Mouse (Mus musculus) layer of hippocampus, adult 11-12 months (tissue): ENCODE results near the gene Gpr150.

Experiments
- DNase-seq: peaks from one replicate; pipeline ENCODE4 v3.0.0; 2022; ENCODE audit warnings: low spot score

Gpr150 gene

GRCm38 (mm10) chr13:76014511-76014910, 42.3 kb downstream of the Gpr150 start:
- DNase-seq = no peak
